8 mouse cellular contexts compared by ENCODE assay signal in genomic region chr1:93305581-93306337, GRCm38 (mm10). TPM values are rescaled to one million over a fixed set of nuclear protein-coding genes. Genes with fewer than 3 reads are reported as not detected.
DNase-seq lines count a peak whose midpoint lies in the region; ATAC-seq and TF ChIP-seq lines count a peak whose summit lies in the region.

Mterf4 (minus strand) TSS chr1:93305915.

- H3K27ac ChIP-seq in heart, embryonic 11.5 days (ENCODE audit: low read depth, low read length): no peak within 1 kb of the TSS; the same call in 1 of the 2 replicates
- 0 out of 2 replicates have a peak within 1 kb of the TSS, but pooled peaks have one; percentile 43 for H3K27ac ChIP-seq in kidney, embryonic 16.5 days (ENCODE audit: low read length)
- H3K27ac ChIP-seq in liver, adult 2 months (replicated peaks; ENCODE audit: insufficient read depth, low read depth, low read length): peak within 1 kb of the TSS; percentile 18; the same call in 1 of the 2 replicates

- peak within 1 kb of the TSS; percentile 84 for H3K4me2 ChIP-seq in heart, embryonic 11.5 days
- peak within 1 kb of the TSS; percentile 82 for H3K4me2 ChIP-seq in kidney, embryonic 16.5 days (replicated peaks; ENCODE audit: low read depth, low read length)
- H3K4me2 ChIP-seq in myocyte (ENCODE audit: low read depth): peak within 1 kb of the TSS; percentile 89

- peak; percentile 12; the same call in 1 of the 2 replicates for TF ChIP-seq POLR2A in brain, embryonic 14.5 days (IDR thresholded peaks at IDR 0.05; ENCODE audit: borderline replicate concordance, extremely low read depth, insufficient read depth, insufficient read length, poor library complexity, severe bottlenecking)
- peak; percentile 64; the same call in 1 of the 2 replicates for TF ChIP-seq POLR2A in liver, adult 2 months (IDR thresholded peaks at IDR 0.05; ENCODE audit: extremely low read depth, insufficient read depth, low read length)
- TF ChIP-seq POLR2A in myocyte (IDR thresholded peaks at IDR 0.05; ENCODE audit: insufficient read length, low read depth): peak; percentile 79

- DNase-seq in CD4-positive helper T cell, adult 2 months (ENCODE audit: low read depth, low spot score): peak; percentile 86
- DNase-seq in brain, embryonic 14.5 days (ENCODE audit: low read depth): peak; percentile 94
- peak; percentile 76 for DNase-seq in liver, adult 2 months (ENCODE audit: extremely low read depth, low read depth, low spot score)
- peak; percentile 84 for DNase-seq in splenic B cell, adult 2 months (ENCODE audit: low read depth, low spot score)

- no peaks in the 10 kb centered on the region for H3K9me3 ChIP-seq in erythroblast, embryonic 14.5 days (ENCODE audit: control insufficient read depth, low read length)
- H3K9me3 ChIP-seq in heart, embryonic 11.5 days (replicated peaks; ENCODE audit: control insufficient read depth, low read length): no peaks in the 10 kb centered on the region
- H3K9me3 ChIP-seq in kidney, embryonic 16.5 days (ENCODE audit: low read length): no peaks in the 10 kb centered on the region

- WGBS in heart, embryonic 11.5 days (ENCODE audit: insufficient replicate concordance): 7% methylated on average over 36 of the region's 36 CpGs
- WGBS in kidney, embryonic 16.5 days: 7% methylated on average over 36 of the region's 36 CpGs
- 5% methylated on average over 36 of the region's 36 CpGs for WGBS in liver, adult 2 months

- no peaks in the 10 kb centered on the region; the same call in 1 of the 2 replicates for H3K79me2 ChIP-seq in liver, adult 2 months (ENCODE audit: control insufficient read depth, insufficient read depth, low read length)
- no peaks in the 10 kb centered on the region for H3K79me2 ChIP-seq in myocyte (ENCODE audit: control insufficient read depth, insufficient read depth)

- peaks cover 65% of the 10 kb centered on the region for H3K36me3 ChIP-seq in erythroblast, embryonic 14.5 days (ENCODE audit: control insufficient read depth)
- peaks cover 11% of the 10 kb centered on the region; the same call in 1 of the 2 replicates for H3K36me3 ChIP-seq in heart, embryonic 11.5 days (ENCODE audit: control insufficient read depth, insufficient read depth, low read length)
- peaks cover 38% of the 10 kb centered on the region for H3K36me3 ChIP-seq in kidney, embryonic 16.5 days (ENCODE audit: insufficient read depth, low read length)
- peaks cover 24% of the 10 kb centered on the region for H3K36me3 ChIP-seq in liver, adult 2 months (ENCODE audit: control insufficient read depth, insufficient read depth, low read length)
- peaks cover 9% of the 10 kb centered on the region for H3K36me3 ChIP-seq in myocyte (ENCODE audit: control insufficient read depth, insufficient read depth)
- H3K36me3 ChIP-seq in splenic B cell, adult 2 months (ENCODE audit: control insufficient read depth, insufficient read depth, low read length, poor library complexity, severe bottlenecking): no peaks in the 10 kb centered on the region

- TF ChIP-seq CTCF in brain, embryonic 14.5 days (IDR thresholded peaks at IDR 0.05; ENCODE audit: borderline replicate concordance, extremely low read depth, insufficient read depth, insufficient read length): no peak
- TF ChIP-seq CTCF in liver, adult 2 months (IDR thresholded peaks at IDR 0.05; ENCODE audit: low read depth, low read length): no peak

- no peaks in the 10 kb centered on the region for H3K27me3 ChIP-seq in erythroblast, embryonic 14.5 days (ENCODE audit: control insufficient read depth)
- no peaks in the 10 kb centered on the region for H3K27me3 ChIP-seq in heart, embryonic 11.5 days (ENCODE audit: control insufficient read depth, insufficient read depth, low read length)
- H3K27me3 ChIP-seq in kidney, embryonic 16.5 days (ENCODE audit: insufficient read depth, low read length): no peaks in the 10 kb centered on the region
- no peaks in the 10 kb centered on the region for H3K27me3 ChIP-seq in liver, adult 2 months (ENCODE audit: control insufficient read depth, insufficient read depth, low read length)
- no peaks in the 10 kb centered on the region for H3K27me3 ChIP-seq in myocyte (ENCODE audit: control insufficient read depth, insufficient read depth, insufficient read length)
- H3K27me3 ChIP-seq in splenic B cell, adult 2 months (ENCODE audit: control insufficient read depth, insufficient read depth, low read length, poor library complexity, severe bottlenecking): no peaks in the 10 kb centered on the region

- H3K4me1 ChIP-seq in erythroblast, embryonic 14.5 days (ENCODE audit: control insufficient read depth): peaks cover 24% of the 10 kb centered on the region
- no peaks in the 10 kb centered on the region; the same call in 1 of the 2 replicates for H3K4me1 ChIP-seq in heart, embryonic 11.5 days (ENCODE audit: control insufficient read depth, insufficient read depth, low read length)
- H3K4me1 ChIP-seq in kidney, embryonic 16.5 days (ENCODE audit: insufficient read depth, low read length): peaks cover 8% of the 10 kb centered on the region
- peaks cover 2% of the 10 kb centered on the region; the same call in 1 of the 2 replicates for H3K4me1 ChIP-seq in liver, adult 2 months (ENCODE audit: control insufficient read depth, insufficient read depth, low read length)

- H3ac ChIP-seq in myocyte (ENCODE audit: control insufficient read depth, insufficient read length): peak within 1 kb of the TSS; percentile 81

- ATAC-seq in heart, embryonic 11.5 days (replicated peaks; ENCODE audit: insufficient number of reproducible peaks, low FRiP score, low TSS enrichment): peak; percentile 68
- peak; percentile 94 for ATAC-seq in kidney, embryonic 16.5 days (ENCODE audit: low FRiP score, low TSS enrichment)

- H3K4me3 ChIP-seq in erythroblast, embryonic 14.5 days (replicated peaks): peak within 1 kb of the TSS; percentile 77
- peak within 1 kb of the TSS; percentile 91 for H3K4me3 ChIP-seq in heart, embryonic 11.5 days (ENCODE audit: low read depth, low read length)
- peak within 1 kb of the TSS; percentile 97 for H3K4me3 ChIP-seq in kidney, embryonic 16.5 days (ENCODE audit: low read length)
- peak within 1 kb of the TSS; percentile 91 for H3K4me3 ChIP-seq in liver, adult 2 months (ENCODE audit: insufficient read depth, low read depth, low read length)
- peak within 1 kb of the TSS; percentile 78 for H3K4me3 ChIP-seq in myocyte

- peak within 1 kb of the TSS; percentile 93 for H3K9ac ChIP-seq in heart, embryonic 11.5 days (ENCODE audit: low read depth, low read length)
- H3K9ac ChIP-seq in kidney, embryonic 16.5 days (replicated peaks; ENCODE audit: low read length): peak within 1 kb of the TSS; percentile 91
- peak within 1 kb of the TSS; percentile 89 for H3K9ac ChIP-seq in liver, adult 2 months (ENCODE audit: low read depth, low read length)

TF ChIP-seq in myocyte, 11 proteins besides CTCF, POLR2A, EP300 and RAD21:
- TF ChIP-seq MYOD1 (IDR thresholded peaks at IDR 0.05; ENCODE audit: control insufficient read depth in 1 of 3, insufficient read length in 2 of 3, low read depth in 2 of 3) (peak in 2 of 3 experiments; percentile 56 to 69), POLR2AphosphoS2 (IDR thresholded peaks at IDR 0.05; ENCODE audit: insufficient read length, low read depth) (peak; percentile 89), MYOG (IDR thresholded peaks at IDR 0.05; ENCODE audit: control insufficient read depth in 1 of 3, insufficient read depth in 1 of 3, insufficient read length in 2 of 3, low read depth in 2 of 3) (peak; percentile 26 to 91 (median 66)), REST (IDR thresholded peaks at IDR 0.05; ENCODE audit: insufficient read depth, insufficient read length) (no peak)

RNA-seq across cellular contexts. Expression of gene Mterf4, which starts in this region (rescaled TPM):
- polyA plus RNA-seq in brain, embryonic 14.5 days (2012; rRNA removed): 20.2 and 20.8 TPM in 2 replicates
- 0.16 and 0.19 TPM in 2 replicates for polyA plus RNA-seq in erythroblast, embryonic 14.5 days (2012)
- 22.2 and 23.7 TPM in 2 replicates for polyA plus RNA-seq in heart, embryonic 11.5 days (2014; fragmentation: Nextera tagmentation; extraction: Ambion mirVana)
- 34.3 and 34.8 TPM in 2 replicates for polyA plus RNA-seq in kidney, embryonic 16.5 days (2015; fragmentation: Nextera tagmentation; extraction: Ambion mirVana)
- 24.6 and 27.4 TPM in 2 replicates for total RNA-seq in liver, adult 2 months (2014; rRNA removed)
- polyA plus RNA-seq in liver, adult 2 months (2012; rRNA removed): 11.0 and 12.1 TPM in 2 replicates
- polyA plus RNA-seq in myocyte (2012; fragmentation: generic; extraction: Trizol): 16.5 TPM

Comparison
In these comparisons a context has a peak if more than half of its experiments do, and no peak if none do; other contexts are left out.
1. RNA of gene Mterf4 (polyA plus RNA-seq): 34.3 to 34.8 TPM in kidney, embryonic 16.5 days, 22.2 to 23.7 TPM in heart, embryonic 11.5 days, 20.2 to 20.8 TPM in brain, embryonic 14.5 days, 16.5 TPM in myocyte (single experiment) and 11.0 to 12.1 TPM in liver, adult 2 months; 0.16 to 0.19 TPM in erythroblast, embryonic 14.5 days; every median in the first group is over 10 times any median in the second.
2. POLR2A ChIP-seq: peak in every context shown above with its lines; median percentile 79 in myocyte; 64 in liver, adult 2 months; 12 in brain, embryonic 14.5 days.
3. Peak in every context shown above with its lines, with median percentiles within 50 percentile points of each other: DNase-seq, H3K4me3 ChIP-seq, H3K4me2 ChIP-seq and H3K9ac ChIP-seq.